Mouse (Mus musculus): ENCODE data around the gene Stac3. TPM values are rescaled to one million over a fixed set of nuclear protein-coding genes. Genes with fewer than 3 reads are reported as not detected.
A peak's percentile ranks its signal among the peaks of the same experiment; 100 is the strongest.

Gene Stac3
- total RNA-seq, 1 experiment from 2014 or later: not detected

- ATAC-seq (replicated peaks in 1 of 2; ENCODE audit: insufficient read depth in 1 of 2, low FRiP score in 2 of 2, low TSS enrichment in 1 of 2, low read depth in 1 of 2, poor library complexity in 2 of 2, severe bottlenecking in 2 of 2): peak; percentile 56 to 68; a peak in 2 of 4 replicates
Observed at GRCm38 (mm10) chr10:127537854-127538583, 36.5 kb downstream of the Stac3 start.

- no peak for ATAC-seq (replicated peaks in 1 of 2; ENCODE audit: insufficient read depth in 1 of 2, low FRiP score in 2 of 2, low TSS enrichment in 1 of 2, low read depth in 1 of 2, poor library complexity in 2 of 2, severe bottlenecking in 2 of 2)
Observed at GRCm38 (mm10) chr10:127541510-127541909, 40.0 kb downstream of the Stac3 start.

GRCm38 (mm10) chr10:127542084-127542483 lies 40.6 kb downstream of the Stac3 start:
- no peak for ATAC-seq (replicated peaks in 1 of 2; ENCODE audit: insufficient read depth in 1 of 2, low FRiP score in 2 of 2, low TSS enrichment in 1 of 2, low read depth in 1 of 2, poor library complexity in 2 of 2, severe bottlenecking in 2 of 2)

- no peak for ATAC-seq (replicated peaks in 1 of 2; ENCODE audit: insufficient read depth in 1 of 2, low FRiP score in 2 of 2, low TSS enrichment in 1 of 2, low read depth in 1 of 2, poor library complexity in 2 of 2, severe bottlenecking in 2 of 2)
Observed at GRCm38 (mm10) chr10:127542720-127543119, 41.2 kb downstream of the Stac3 start.

- no peak for ATAC-seq (replicated peaks in 1 of 2; ENCODE audit: insufficient read depth in 1 of 2, low FRiP score in 2 of 2, low TSS enrichment in 1 of 2, low read depth in 1 of 2, poor library complexity in 2 of 2, severe bottlenecking in 2 of 2)
Observed at GRCm38 (mm10) chr10:127543916-127544315, 42.4 kb downstream of the Stac3 start.

GRCm38 (mm10) chr10:127544375-127544774 lies 42.9 kb downstream of the Stac3 start:
- ATAC-seq (replicated peaks in 1 of 2; ENCODE audit: insufficient read depth in 1 of 2, low FRiP score in 2 of 2, low TSS enrichment in 1 of 2, low read depth in 1 of 2, poor library complexity in 2 of 2, severe bottlenecking in 2 of 2): no peak

- ATAC-seq (replicated peaks in 1 of 2; ENCODE audit: insufficient read depth in 1 of 2, low FRiP score in 2 of 2, low TSS enrichment in 1 of 2, low read depth in 1 of 2, poor library complexity in 2 of 2, severe bottlenecking in 2 of 2): no peak
Observed at GRCm38 (mm10) chr10:127546505-127546904, 45.0 kb downstream of the Stac3 start.

- ATAC-seq (replicated peaks in 1 of 2; ENCODE audit: insufficient read depth in 1 of 2, low FRiP score in 2 of 2, low TSS enrichment in 1 of 2, low read depth in 1 of 2, poor library complexity in 2 of 2, severe bottlenecking in 2 of 2): no peak
Observed at GRCm38 (mm10) chr10:127548236-127548635, 46.8 kb downstream of the Stac3 start.

GRCm38 (mm10) chr10:127549892-127550291 lies 48.4 kb downstream of the Stac3 start:
- ATAC-seq (replicated peaks in 1 of 2; ENCODE audit: insufficient read depth in 1 of 2, low FRiP score in 2 of 2, low TSS enrichment in 1 of 2, low read depth in 1 of 2, poor library complexity in 2 of 2, severe bottlenecking in 2 of 2): no peak

- ATAC-seq (replicated peaks in 1 of 2; ENCODE audit: insufficient read depth in 1 of 2, low FRiP score in 2 of 2, low TSS enrichment in 1 of 2, low read depth in 1 of 2, poor library complexity in 2 of 2, severe bottlenecking in 2 of 2): peak; percentile 33 to 35; a peak in 1 of 4 replicates
Observed at GRCm38 (mm10) chr10:127555703-127556102, 54.2 kb downstream of the Stac3 start.

GRCm38 (mm10) chr10:127557397-127557796 lies 55.9 kb downstream of the Stac3 start:
- ATAC-seq (replicated peaks in 1 of 2; ENCODE audit: insufficient read depth in 1 of 2, low FRiP score in 2 of 2, low TSS enrichment in 1 of 2, low read depth in 1 of 2, poor library complexity in 2 of 2, severe bottlenecking in 2 of 2): no peak

Other genes with a start within 250 kb of the Stac3 start
- gene Kif5a, start 238.3 kb upstream of the Stac3 start, total RNA-seq (2017): 0.94 and 1.5 TPM in 2 replicates
- gene Dctn2, start 235.3 kb upstream of the Stac3 start, total RNA-seq (2017): 85.8 and 96.8 TPM in 2 replicates
- 5.9 and 6.3 TPM in 2 replicates for gene Mbd6, start 212.7 kb upstream of the Stac3 start, total RNA-seq (2017)
- gene Mars, start 189.9 kb upstream of the Stac3 start, total RNA-seq (2017): 104 and 211 TPM in 2 replicates
- 29.5 and 43.7 TPM in 2 replicates for gene Arhgap9, start 179.7 kb upstream of the Stac3 start, total RNA-seq (2017)
- not detected in 2 replicates for gene Gli1, start 159.7 kb upstream of the Stac3 start, total RNA-seq (2017)
- 0.13 TPM in 1 of 2 replicates, not detected in the other for gene Inhbe, start 147.3 kb upstream of the Stac3 start, total RNA-seq (2017)
- gene Inhbc, start 131.3 kb upstream of the Stac3 start, total RNA-seq (2017): not detected in 2 replicates
- gene R3hdm2, start 121.4 kb upstream of the Stac3 start, total RNA-seq (2017): 41.3 and 73.9 TPM in 2 replicates
- gene Ndufa4l2, start 13.3 kb downstream of the Stac3 start, total RNA-seq (2017): not detected in 2 replicates
- 72.9 and 77.9 TPM in 2 replicates for gene Shmt2, start 20.8 kb downstream of the Stac3 start, total RNA-seq (2017)
- 0.31 TPM in 1 of 2 replicates, not detected in the other for gene Nxph4, start 32.9 kb downstream of the Stac3 start, total RNA-seq (2017)
- 1.2 and 8.6 TPM in 2 replicates for gene Lrp1, start 119.5 kb downstream of the Stac3 start, total RNA-seq (2017)
- gene Stat6, start 141.3 kb downstream of the Stac3 start, total RNA-seq (2017): 49.8 and 50.8 TPM in 2 replicates
- 41.8 and 43.0 TPM in 2 replicates for gene Nemp1, start 165.2 kb downstream of the Stac3 start, total RNA-seq (2017)
- gene Nab2, start 166.9 kb downstream of the Stac3 start, total RNA-seq (2017): 17.9 and 26.7 TPM in 2 replicates
- not detected in 2 replicates for gene Myo1a, start 203.5 kb downstream of the Stac3 start, total RNA-seq (2017)
- gene Tac2, start 222.8 kb downstream of the Stac3 start, total RNA-seq (2017): not detected in 2 replicates
- gene Zbtb39, start 237.9 kb downstream of the Stac3 start, total RNA-seq (2017): 5.5 and 6.8 TPM in 2 replicates